Mouse (Mus musculus): ENCODE data around the gene Cdx2.

GRCm38 (mm10) chr5:147343904-147344303 is 36.8 kb upstream of the Cdx2 start:
- TF ChIP-seq REST (IDR thresholded peaks at IDR 0.05; ENCODE audit: insufficient read depth, insufficient read length) (no peak), POLR2AphosphoS2 (IDR thresholded peaks at IDR 0.05; ENCODE audit: insufficient read length, low read depth) (no peak), USF1 (IDR thresholded peaks at IDR 0.05; ENCODE audit: low read depth) (no peak), MAX (IDR thresholded peaks at IDR 0.05; ENCODE audit: low read depth) (no peak), POLR2A (IDR thresholded peaks at IDR 0.05; ENCODE audit: insufficient read length, low read depth) (no peak), MYOD1 (IDR thresholded peaks at IDR 0.05; ENCODE audit: control insufficient read depth in 1 of 3, insufficient read length in 2 of 3, low read depth in 2 of 3) (no peak), TCF3 (IDR thresholded peaks at IDR 0.05; ENCODE audit: insufficient read length, low read depth) (no peak), MYOG (IDR thresholded peaks at IDR 0.05; ENCODE audit: control insufficient read depth in 1 of 3, insufficient read depth in 1 of 3, insufficient read length in 2 of 3, low read depth in 2 of 3) (no peak), TCF12 (IDR thresholded peaks at IDR 0.05; ENCODE audit: insufficient read depth, poor library complexity, severe bottlenecking) (no peak), E2F4 (IDR thresholded peaks at IDR 0.05; ENCODE audit: insufficient read depth) (no peak), CEBPB (IDR thresholded peaks at IDR 0.05; ENCODE audit: insufficient read depth, poor library complexity, severe bottlenecking) (no peak)
